Mouse (Mus musculus): ENCODE measurements around the gene Tcn2.
"Not testable (repeated sequence)": the region's sequence is repeated elsewhere in the genome, so short reads cannot be mapped to it uniquely, and the experiment has no call there.

The Tcn2 gene

GRCm38 (mm10) chr11:3931511-3932211, at the start of gene Tcn2:
Gene Tcn2, minus strand, starts transcription at chr11:3932159.
- peak; percentile 51 to 60 for DNase-seq (ENCODE audit: low spot score in 2 of 2)

GRCm38 (mm10) chr11:3981536-3981935, 49.6 kb upstream of the Tcn2 start:
- DNase-seq (ENCODE audit: low spot score in 2 of 2): no peak

- no peak for DNase-seq (ENCODE audit: low spot score in 2 of 2)
These were observed 46.5 kb upstream of the Tcn2 start for GRCm38 (mm10) chr11:3978421-3978820.

GRCm38 (mm10) chr11:3976678-3977077, 44.7 kb upstream of the Tcn2 start, which contains the start of gene 4930556J24Rik:
Gene 4930556J24Rik, minus strand, starts transcription at chr11:3976778.
- no peak for DNase-seq (ENCODE audit: low spot score in 2 of 2)

GRCm38 (mm10) chr11:3974311-3974710, 42.4 kb upstream of the Tcn2 start:
- DNase-seq (ENCODE audit: low spot score in 2 of 2): no peak

- DNase-seq (ENCODE audit: low spot score in 2 of 2): no peak
These were observed 41.1 kb upstream of the Tcn2 start for GRCm38 (mm10) chr11:3973081-3973480.

GRCm38 (mm10) chr11:3970361-3970760, 38.4 kb upstream of the Tcn2 start:
- no peak for DNase-seq (ENCODE audit: low spot score in 2 of 2)

GRCm38 (mm10) chr11:3969837-3970236, 37.9 kb upstream of the Tcn2 start:
- no peak for DNase-seq (ENCODE audit: low spot score in 2 of 2)

GRCm38 (mm10) chr11:3964416-3965172, 32.6 kb upstream of the Tcn2 start:
- no peak for DNase-seq (ENCODE audit: low spot score in 2 of 2)

GRCm38 (mm10) chr11:3963610-3964415, 31.9 kb upstream of the Tcn2 start, which contains the start of gene Pes1:
Gene Pes1, plus strand, starts transcription at chr11:3963975.
- peak; percentile 87 to 90 for DNase-seq (ENCODE audit: low spot score in 2 of 2)

- DNase-seq (ENCODE audit: low spot score in 2 of 2): no peak
These were observed 31.2 kb upstream of the Tcn2 start for GRCm38 (mm10) chr11:3963155-3963554.

- no peak for DNase-seq (ENCODE audit: low spot score in 2 of 2)
These were observed 29.8 kb upstream of the Tcn2 start for GRCm38 (mm10) chr11:3961761-3962160.

- no peak for DNase-seq (ENCODE audit: low spot score in 2 of 2)
These were observed 28.9 kb upstream of the Tcn2 start for GRCm38 (mm10) chr11:3960901-3961300.

- DNase-seq (ENCODE audit: low spot score in 2 of 2): not testable (repeated sequence)
These were observed 23.4 kb upstream of the Tcn2 start for GRCm38 (mm10) chr11:3955371-3955770.

- DNase-seq (ENCODE audit: low spot score in 2 of 2): not testable (repeated sequence)
These were observed 22.9 kb upstream of the Tcn2 start for GRCm38 (mm10) chr11:3954876-3955275.

GRCm38 (mm10) chr11:3946386-3946785, 14.4 kb upstream of the Tcn2 start:
- DNase-seq (ENCODE audit: low spot score in 2 of 2): no peak

- DNase-seq (ENCODE audit: low spot score in 2 of 2): no peak
These were observed 9.4 kb upstream of the Tcn2 start for GRCm38 (mm10) chr11:3941371-3941770.

- DNase-seq (ENCODE audit: low spot score in 2 of 2): no peak
These were observed 5.4 kb upstream of the Tcn2 start for GRCm38 (mm10) chr11:3937321-3937874.

- no peak for DNase-seq (ENCODE audit: low spot score in 2 of 2)
These were observed 4.4 kb upstream of the Tcn2 start for GRCm38 (mm10) chr11:3936318-3936717.

- no peak for DNase-seq (ENCODE audit: low spot score in 2 of 2)
These were observed 3.2 kb upstream of the Tcn2 start for GRCm38 (mm10) chr11:3935135-3935534.

- no peak for DNase-seq (ENCODE audit: low spot score in 2 of 2)
These were observed 1.9 kb upstream of the Tcn2 start for GRCm38 (mm10) chr11:3933756-3934285.

GRCm38 (mm10) chr11:3930931-3931330, 1.0 kb downstream of the Tcn2 start:
- no peak for DNase-seq (ENCODE audit: low spot score in 2 of 2)
